Mouse (Mus musculus) lung, adult 2 months (tissue): Measurements from ENCODE around the gene Cd9. TPM values are rescaled to one million over a fixed set of nuclear protein-coding genes. Genes with fewer than 3 reads are reported as not detected.

ENCODE experiments used
- DNase-seq: peaks from one replicate; pipeline ENCODE4 v3.0.0; 2022
- H3K4me1 ChIP-seq: fragments of 200-500 bp; 2 replicates; pipeline ENCODE4 v1.6.1; 2011; ENCODE audit warnings: low read length; ENCODE audit not compliant: control insufficient read depth, insufficient read depth
- H3K4me3 ChIP-seq: fragments of 200-500 bp; replicated peaks from 2 replicates; pipeline ENCODE3; 2011; ENCODE audit warnings: low read depth, mild to moderate bottlenecking, control low read depth, low read length; ENCODE audit errors: extremely low read depth
- CTCF ChIP-seq: fragments of 200-500 bp; IDR thresholded peaks from 2 replicates; pipeline ENCODE4 v1.5.1; 2011; ENCODE audit warnings: mild to moderate bottlenecking, low read length, control low read depth; ENCODE audit not compliant: insufficient read depth
- POLR2A ChIP-seq: fragments of 200-500 bp; IDR thresholded peaks from 2 replicates; pipeline ENCODE4 v1.6.1; 2011; ENCODE audit warnings: low read depth, mild to moderate bottlenecking, control low read depth, low read length, borderline replicate concordance; ENCODE audit errors: extremely low read depth
- WGBS: fragments of 180-500 bp; shearing (Covaris S2); methylation state at CpG from one replicate; pipeline ENCODE4 v1.1.7; 2018; 5-methylcytosine and 5-hydroxymethylcytosine counted together
- polyA plus RNA-seq: library from polyadenylated mRNA; depleted of rRNA; stranded (reverse); fragments of >200 nt; gene quantifications from 2 replicates; pipeline ENCODE4 v1.2.3, GENCODE M21; 2012

Gene Cd9
- polyA plus RNA-seq, 1 experiment: 537 TPM

- Histone ChIP-seq H3K4me1 (peaks cover 4% of the 10 kb centered on the region; the same call in 1 of the 2 replicates), H3K4me3 (no peak overlapping the region)
- 81% methylated on average over 9 of the region's 9 CpGs for WGBS
- TF ChIP-seq POLR2A: no peak
- TF ChIP-seq CTCF: no peak
- DNase-seq: no peak
Observed at GRCm38 (mm10) chr6:125528614-125529200, 34.1 kb upstream of the Cd9 start.

GRCm38 (mm10) chr6:125526066-125526465 lies 31.5 kb upstream of the Cd9 start:
- no peak for TF ChIP-seq CTCF
- no peak for TF ChIP-seq POLR2A
- peaks cover 4% of the 10 kb centered on the region; the same call in 1 of the 2 replicates for H3K4me1 ChIP-seq
- 56% methylated on average over 3 of the region's 3 CpGs for WGBS

GRCm38 (mm10) chr6:125524027-125524426 lies 29.4 kb upstream of the Cd9 start:
- H3K4me1 ChIP-seq: no peaks in the 10 kb centered on the region; the same call in 1 of the 2 replicates
- no peak overlapping the region for H3K4me3 ChIP-seq
- 62% methylated on average over 6 of the region's 6 CpGs for WGBS
- TF ChIP-seq CTCF: no peak
- TF ChIP-seq POLR2A: no peak
- DNase-seq: no peak

More at GRCm38 (mm10) chr6:125526066-125526465, 31.5 kb upstream of the Cd9 start:
- H3K4me3 ChIP-seq: no peak overlapping the region
- no peak for DNase-seq

- no peaks in the 10 kb centered on the region for H3K4me1 ChIP-seq
- WGBS: 43% methylated on average over 5 of the region's 5 CpGs
- DNase-seq: no peak
- H3K4me3 ChIP-seq: no peak overlapping the region
- TF ChIP-seq POLR2A (no peak), CTCF (no peak)
Observed at GRCm38 (mm10) chr6:125521558-125522193, 27.1 kb upstream of the Cd9 start.

GRCm38 (mm10) chr6:125515503-125516315 lies 21.1 kb upstream of the Cd9 start:
- WGBS: 34% methylated on average over 11 of the region's 11 CpGs
- Histone ChIP-seq H3K4me1 (peaks cover 18% of the 10 kb centered on the region), H3K4me3 (no peak overlapping the region)
- no peak for TF ChIP-seq POLR2A
- no peak for TF ChIP-seq CTCF
- DNase-seq: peak; percentile 44

GRCm38 (mm10) chr6:125512950-125513596 lies 18.5 kb upstream of the Cd9 start:
- Histone ChIP-seq H3K4me3 (no peak overlapping the region), H3K4me1 (peaks cover 18% of the 10 kb centered on the region)
- TF ChIP-seq CTCF (no peak), POLR2A (no peak)
- no peak for DNase-seq
- 19% methylated on average over 6 of the region's 6 CpGs for WGBS

GRCm38 (mm10) chr6:125511196-125511595 lies 16.6 kb upstream of the Cd9 start:
- no peak overlapping the region for H3K4me3 ChIP-seq
- TF ChIP-seq POLR2A: no peak
- DNase-seq: no peak
- peaks cover 18% of the 10 kb centered on the region for H3K4me1 ChIP-seq
- WGBS: 72% methylated on average over 7 of the region's 7 CpGs

- no peak for DNase-seq
- peaks cover 17% of the 10 kb centered on the region for H3K4me1 ChIP-seq
- H3K4me3 ChIP-seq: no peak overlapping the region
- TF ChIP-seq CTCF: no peak
- TF ChIP-seq POLR2A: no peak
Observed at GRCm38 (mm10) chr6:125510645-125511044, 16.1 kb upstream of the Cd9 start.

- no peak for DNase-seq
- 65% methylated on average over 3 of the region's 3 CpGs for WGBS
- Histone ChIP-seq H3K4me1 (peaks cover 11% of the 10 kb centered on the region), H3K4me3 (no peak overlapping the region)
- TF ChIP-seq POLR2A: no peak
Observed at GRCm38 (mm10) chr6:125509783-125510182, 15.2 kb upstream of the Cd9 start.
